Comparison of ENCODE assay signal across 8 mouse cellular contexts in the genomic region with DNA sequence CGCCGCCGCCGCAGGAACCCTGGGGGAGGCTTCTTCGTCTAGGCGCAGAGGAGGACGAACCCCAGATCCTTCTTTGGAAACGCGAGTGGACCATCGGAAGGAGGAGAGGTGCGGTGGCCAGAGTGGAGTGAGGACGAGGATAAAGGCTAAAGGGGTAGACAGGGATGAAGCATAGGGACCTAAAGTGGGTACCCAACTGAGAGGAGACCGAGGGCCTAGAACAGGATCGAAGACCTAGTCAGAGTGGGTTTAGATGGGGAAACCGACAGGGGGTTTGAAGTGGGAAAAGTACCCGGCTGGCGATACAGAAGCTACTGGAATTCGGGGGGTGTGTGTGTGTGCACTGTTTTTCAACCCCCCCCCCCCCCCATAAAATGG. TPM values are rescaled to one million over a fixed set of nuclear protein-coding genes. Genes with fewer than 3 reads are reported as not detected.
DNase-seq lines count a peak whose midpoint lies in the region; ATAC-seq lines count a peak whose summit lies in the region.

No protein-coding gene starts in this region.

- no peak overlapping the region for H3K27ac ChIP-seq in lung, embryonic 16.5 days (ENCODE audit: low read length)
- H3K27ac ChIP-seq in forebrain, embryonic 11.5 days (ENCODE audit: low read depth, low read length), result peak overlapping the region; percentile 31; the same call in 1 of the 2 replicates
- peak overlapping the region; percentile 23; the same call in 1 of the 2 replicates for H3K27ac ChIP-seq in limb, embryonic 12.5 days
- H3K27ac ChIP-seq in neural tube, embryonic 15.5 days (replicated peaks), result peak overlapping the region; percentile 84

- no peaks in the 10 kb centered on the region for H3K27me3 ChIP-seq in lung, embryonic 16.5 days (ENCODE audit: control insufficient read depth, insufficient read depth, low read depth, low read length)
- H3K27me3 ChIP-seq in forebrain, embryonic 11.5 days (ENCODE audit: control insufficient read depth, insufficient read depth, low read length), result no peaks in the 10 kb centered on the region
- no peaks in the 10 kb centered on the region for H3K27me3 ChIP-seq in limb, embryonic 12.5 days
- no peaks in the 10 kb centered on the region for H3K27me3 ChIP-seq in neural tube, embryonic 15.5 days (replicated peaks)

- WGBS in lung, embryonic 16.5 days, result 4% methylated on average over 18 of the region's 18 CpGs
- 8% methylated on average over 18 of the region's 18 CpGs for WGBS in forebrain, embryonic 11.5 days
- 5% methylated on average over 18 of the region's 18 CpGs for WGBS in limb, embryonic 12.5 days
- WGBS in neural tube, embryonic 15.5 days, result 5% methylated on average over 18 of the region's 18 CpGs

- peak; percentile 39 for ATAC-seq in lung, embryonic 16.5 days (ENCODE audit: low read depth)
- peak; percentile 60 for ATAC-seq in forebrain, embryonic 11.5 days (replicated peaks; ENCODE audit: low FRiP score)
- no peak for ATAC-seq in limb, embryonic 12.5 days (ENCODE audit: insufficient number of reproducible peaks, insufficient read depth, low FRiP score, low TSS enrichment, low read depth)
- ATAC-seq in neural tube, embryonic 15.5 days (ENCODE audit: low FRiP score), result peak; percentile 62

- H3K4me2 ChIP-seq in lung, embryonic 16.5 days (ENCODE audit: low read depth, low read length), result peak overlapping the region; percentile 88
- peak overlapping the region; percentile 54 for H3K4me2 ChIP-seq in forebrain, embryonic 11.5 days (ENCODE audit: low read depth, low read length, severe bottlenecking)
- H3K4me2 ChIP-seq in limb, embryonic 12.5 days, result peak overlapping the region; percentile 82
- H3K4me2 ChIP-seq in neural tube, embryonic 15.5 days, result peak overlapping the region; percentile 76

- DNase-seq in lung, postnatal 25 days (ENCODE audit: low spot score), result no peak
- no peak for DNase-seq in forebrain, embryonic 11.5 days (ENCODE audit: low spot score)
- no peak for DNase-seq in layer of hippocampus, adult 18-20 months (ENCODE audit: low spot score in 2 of 2)
- no peak for DNase-seq in kidney, adult 9 months
- DNase-seq in retina, postnatal 1 day, result no peak

- H3K9me3 ChIP-seq in lung, embryonic 16.5 days (ENCODE audit: control insufficient read depth, low read length), result peaks cover 3% of the 10 kb centered on the region
- H3K9me3 ChIP-seq in forebrain, embryonic 11.5 days (ENCODE audit: control insufficient read depth, low read length), result peaks cover 5% of the 10 kb centered on the region
- peaks cover 20% of the 10 kb centered on the region for H3K9me3 ChIP-seq in limb, embryonic 12.5 days
- no peaks in the 10 kb centered on the region for H3K9me3 ChIP-seq in neural tube, embryonic 15.5 days (replicated peaks)

- H3K9ac ChIP-seq in lung, embryonic 16.5 days (ENCODE audit: low read length), result peak overlapping the region; percentile 67
- H3K9ac ChIP-seq in forebrain, embryonic 11.5 days (ENCODE audit: low read length), result peak overlapping the region; percentile 78
- H3K9ac ChIP-seq in limb, embryonic 12.5 days (replicated peaks), result peak overlapping the region; percentile 73
- H3K9ac ChIP-seq in neural tube, embryonic 15.5 days (replicated peaks), result peak overlapping the region; percentile 86

- no peaks in the 10 kb centered on the region for H3K36me3 ChIP-seq in lung, embryonic 16.5 days (ENCODE audit: control insufficient read depth, insufficient read depth, low read length)
- H3K36me3 ChIP-seq in forebrain, embryonic 11.5 days (ENCODE audit: control insufficient read depth, insufficient read depth, low read length), result no peaks in the 10 kb centered on the region
- H3K36me3 ChIP-seq in limb, embryonic 12.5 days, result peaks cover 15% of the 10 kb centered on the region
- H3K36me3 ChIP-seq in neural tube, embryonic 15.5 days, result peaks cover 20% of the 10 kb centered on the region

- H3K4me3 ChIP-seq in lung, embryonic 16.5 days (ENCODE audit: low read length), result peak overlapping the region; percentile 70
- H3K4me3 ChIP-seq in forebrain, embryonic 11.5 days (ENCODE audit: low read depth, low read length), result peak overlapping the region; percentile 80
- H3K4me3 ChIP-seq in limb, embryonic 12.5 days (replicated peaks), result peak overlapping the region; percentile 82
- peak overlapping the region; percentile 94 for H3K4me3 ChIP-seq in neural tube, embryonic 15.5 days (replicated peaks)

- 0 out of 2 replicates have a peak, but pooled peaks cover 5% of the 10 kb centered on the region for H3K4me1 ChIP-seq in lung, embryonic 16.5 days (replicated peaks; ENCODE audit: control insufficient read depth, insufficient read depth, low read length)
- H3K4me1 ChIP-seq in forebrain, embryonic 11.5 days (replicated peaks; ENCODE audit: control insufficient read depth, insufficient read depth, low read length), result no peaks in the 10 kb centered on the region
- no peaks in the 10 kb centered on the region; the same call in 1 of the 2 replicates for H3K4me1 ChIP-seq in limb, embryonic 12.5 days (replicated peaks)
- H3K4me1 ChIP-seq in neural tube, embryonic 15.5 days, result peaks cover 22% of the 10 kb centered on the region

RNA-seq across cellular contexts. Expression of gene Chfr, which starts 0.4 kb away (rescaled TPM):
- 41.0 and 43.4 TPM in 2 replicates for polyA plus RNA-seq in lung, embryonic 16.5 days (2015; fragmentation: Nextera tagmentation; extraction: Ambion mirVana)
- 64.1 and 69.2 TPM in 2 replicates for polyA plus RNA-seq in forebrain, embryonic 11.5 days (2014; fragmentation: Nextera tagmentation; extraction: Ambion mirVana)
- polyA plus RNA-seq in limb, embryonic 12.5 days (2016; fragmentation: Nextera tagmentation; extraction: Ambion mirVana), result 32.4 and 34.2 TPM in 2 replicates
- polyA plus RNA-seq in neural tube, embryonic 15.5 days (2015; fragmentation: Nextera tagmentation; extraction: Ambion mirVana), result 67.4 and 77.4 TPM in 2 replicates
- 10 to 100 TPM; 37.3 to 46.6 TPM for total RNA-seq in layer of hippocampus, adult 18-20 months (2021)

RNA-seq across cellular contexts. Expression of gene Zfp605, which starts 26.2 kb away (rescaled TPM):
- 3.6 and 3.7 TPM in 2 replicates for polyA plus RNA-seq in lung, embryonic 16.5 days (2015; fragmentation: Nextera tagmentation; extraction: Ambion mirVana)
- polyA plus RNA-seq in forebrain, embryonic 11.5 days (2014; fragmentation: Nextera tagmentation; extraction: Ambion mirVana), result 6.3 and 6.4 TPM in 2 replicates
- polyA plus RNA-seq in limb, embryonic 12.5 days (2016; fragmentation: Nextera tagmentation; extraction: Ambion mirVana), result 5.0 and 5.1 TPM in 2 replicates
- polyA plus RNA-seq in neural tube, embryonic 15.5 days (2015; fragmentation: Nextera tagmentation; extraction: Ambion mirVana), result 13.0 and 13.6 TPM in 2 replicates
- total RNA-seq in layer of hippocampus, adult 18-20 months (2021), result 10 to 100 TPM; 15.3 to 16.2 TPM

RNA-seq across cellular contexts. Expression of gene Gtpbp6, which starts 28.1 kb away (rescaled TPM):
- polyA plus RNA-seq in lung, embryonic 16.5 days (2015; fragmentation: Nextera tagmentation; extraction: Ambion mirVana), result 34.6 and 34.8 TPM in 2 replicates
- 24.4 and 28.2 TPM in 2 replicates for polyA plus RNA-seq in forebrain, embryonic 11.5 days (2014; fragmentation: Nextera tagmentation; extraction: Ambion mirVana)
- 41.7 and 42.5 TPM in 2 replicates for polyA plus RNA-seq in limb, embryonic 12.5 days (2016; fragmentation: Nextera tagmentation; extraction: Ambion mirVana)
- 59.2 and 68.3 TPM in 2 replicates for polyA plus RNA-seq in neural tube, embryonic 15.5 days (2015; fragmentation: Nextera tagmentation; extraction: Ambion mirVana)
- 10 to 100 TPM; 77.8 to 81.5 TPM for total RNA-seq in layer of hippocampus, adult 18-20 months (2021)

RNA-seq across cellular contexts. Expression of gene Plcxd1, which starts 36.3 kb away (rescaled TPM):
- 3.0 and 3.9 TPM in 2 replicates for polyA plus RNA-seq in lung, embryonic 16.5 days (2015; fragmentation: Nextera tagmentation; extraction: Ambion mirVana)
- polyA plus RNA-seq in forebrain, embryonic 11.5 days (2014; fragmentation: Nextera tagmentation; extraction: Ambion mirVana), result 0.43 and 1.3 TPM in 2 replicates
- polyA plus RNA-seq in limb, embryonic 12.5 days (2016; fragmentation: Nextera tagmentation; extraction: Ambion mirVana), result 1.8 and 2.0 TPM in 2 replicates
- 6.4 and 7.5 TPM in 2 replicates for polyA plus RNA-seq in neural tube, embryonic 15.5 days (2015; fragmentation: Nextera tagmentation; extraction: Ambion mirVana)
- total RNA-seq in layer of hippocampus, adult 18-20 months (2021), result 1 to 10 TPM; 5.0 to 5.1 TPM

RNA-seq across cellular contexts. Expression of gene Golga3, which starts 40.4 kb away (rescaled TPM):
- 18.2 and 18.4 TPM in 2 replicates for polyA plus RNA-seq in lung, embryonic 16.5 days (2015; fragmentation: Nextera tagmentation; extraction: Ambion mirVana)
- polyA plus RNA-seq in forebrain, embryonic 11.5 days (2014; fragmentation: Nextera tagmentation; extraction: Ambion mirVana), result 20.0 and 20.7 TPM in 2 replicates
- 25.1 and 26.6 TPM in 2 replicates for polyA plus RNA-seq in limb, embryonic 12.5 days (2016; fragmentation: Nextera tagmentation; extraction: Ambion mirVana)
- 20.1 and 23.6 TPM in 2 replicates for polyA plus RNA-seq in neural tube, embryonic 15.5 days (2015; fragmentation: Nextera tagmentation; extraction: Ambion mirVana)
- total RNA-seq in layer of hippocampus, adult 18-20 months (2021), result 10 to 100 TPM; 47.9 to 49.6 TPM
